Mouse (Mus musculus) hindbrain, embryonic 11.5 days (tissue): Measurements from ENCODE around the gene Golga2. TPM values are rescaled to one million over a fixed set of nuclear protein-coding genes. Genes with fewer than 3 reads are reported as not detected.
"Not testable (repeated sequence)": the region's sequence is repeated elsewhere in the genome, so short reads cannot be mapped to it uniquely, and the experiment has no call there.

Experiments used
- ATAC-seq: fragments of 200-750 bp; cut with Nextera tagmentation; 2 replicates; pipeline ENCODE4 v1.8.0; 2017; ENCODE audit warnings: mild to moderate bottlenecking, moderate TSS enrichment, moderate library complexity; ENCODE audit not compliant: low FRiP score
- DNase-seq: peaks from one replicate; pipeline ENCODE4 v3.0.0-alpha.2; 2015; ENCODE audit warnings: low spot score
- H3K27ac ChIP-seq: fragments of 300-500 bp; sonication (generic); 2 replicates; pipeline ENCODE4 v1.5.1; 2014; ENCODE audit warnings: mild to moderate bottlenecking, low read depth, low read length
- H3K27me3 ChIP-seq: fragments of 300-500 bp; sonication (generic); 2 replicates; pipeline ENCODE4 v1.6.1; 2014; ENCODE audit warnings: mild to moderate bottlenecking, low read length, moderate library complexity, mixed read lengths; ENCODE audit not compliant: control insufficient read depth, insufficient read depth
- H3K36me3 ChIP-seq: fragments of 300-500 bp; sonication (generic); 2 replicates; pipeline ENCODE4 v1.6.1; 2014; ENCODE audit warnings: mild to moderate bottlenecking, low read length, moderate library complexity, mixed read lengths; ENCODE audit not compliant: control insufficient read depth, insufficient read depth
- H3K4me1 ChIP-seq: fragments of 300-500 bp; sonication (generic); replicated peaks from 2 replicates; pipeline ENCODE4 v1.6.1; 2014; ENCODE audit warnings: low read length, mixed read lengths; ENCODE audit not compliant: control insufficient read depth, insufficient read depth
- H3K4me2 ChIP-seq: fragments of 300-500 bp; sonication (generic); replicated peaks from 2 replicates; pipeline ENCODE4 v1.6.1; 2014; ENCODE audit warnings: mild to moderate bottlenecking, low read depth, low read length
- H3K4me3 ChIP-seq: fragments of 300-500 bp; sonication (generic); 2 replicates; pipeline ENCODE4 v1.5.1; 2014; ENCODE audit warnings: low read depth, low read length
- H3K9ac ChIP-seq: fragments of 300-500 bp; sonication (generic); 2 replicates; pipeline ENCODE4 v1.6.1; 2014; ENCODE audit warnings: low read depth, low read length
- H3K9me3 ChIP-seq: fragments of 300-500 bp; sonication (generic); 2 replicates; pipeline ENCODE4 v1.6.1; 2016; ENCODE audit warnings: low read length; ENCODE audit not compliant: control insufficient read depth
- WGBS: fragments of 180-500 bp; shearing (Covaris S2); extraction: QIAGEN DNeasy Blood & Tissue Kit; methylation state at CpG from one replicate; pipeline ENCODE4 v1.1.7; 2014; 5-methylcytosine and 5-hydroxymethylcytosine counted together
- polyA plus RNA-seq: library from polyadenylated mRNA; unstranded; fragments of >200 nt; fragmentation: Nextera tagmentation; extraction: Ambion mirVana; gene quantifications from 2 replicates; pipeline ENCODE4 v1.2.1, GENCODE M21; 2014

The Golga2 gene
- polyA plus RNA-seq, 1 experiment from 2014 or later = 17.7 TPM

DNA sequence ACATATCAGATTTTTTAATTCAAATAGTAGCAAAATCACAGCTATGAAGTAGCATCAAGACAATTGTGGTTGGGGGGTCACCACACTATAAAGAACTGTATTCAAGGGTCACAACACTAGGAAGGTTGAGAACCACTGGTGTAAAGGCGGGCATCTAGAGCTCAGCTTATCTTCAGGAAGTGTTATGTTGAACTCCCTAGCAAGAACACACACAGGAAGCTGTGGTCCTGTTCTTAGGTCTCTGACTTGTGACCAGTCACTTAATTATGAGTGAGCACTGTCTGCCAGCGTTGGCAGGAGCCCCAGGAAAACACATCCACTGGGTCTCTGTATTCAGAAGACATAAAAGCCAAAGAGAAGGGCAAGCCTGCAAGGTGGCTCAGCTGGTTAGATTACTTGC is 4.9 kb upstream of the Golga2 start:
- peaks cover 5% of the 10 kb centered on the region; the same call in 1 of the 2 replicates for H3K36me3 ChIP-seq
- H3K9ac ChIP-seq = no peak overlapping the region
- H3K27me3 ChIP-seq = no peaks in the 10 kb centered on the region
- H3K4me2 ChIP-seq = no peak overlapping the region
- H3K4me1 ChIP-seq = no peaks in the 10 kb centered on the region
- H3K27ac ChIP-seq = no peak overlapping the region
- H3K4me3 ChIP-seq = no peak overlapping the region
- no peaks in the 10 kb centered on the region for H3K9me3 ChIP-seq
- DNase-seq = no peak
- 95% methylated on average over 2 of the region's 2 CpGs for WGBS
- no peak for ATAC-seq

DNA sequence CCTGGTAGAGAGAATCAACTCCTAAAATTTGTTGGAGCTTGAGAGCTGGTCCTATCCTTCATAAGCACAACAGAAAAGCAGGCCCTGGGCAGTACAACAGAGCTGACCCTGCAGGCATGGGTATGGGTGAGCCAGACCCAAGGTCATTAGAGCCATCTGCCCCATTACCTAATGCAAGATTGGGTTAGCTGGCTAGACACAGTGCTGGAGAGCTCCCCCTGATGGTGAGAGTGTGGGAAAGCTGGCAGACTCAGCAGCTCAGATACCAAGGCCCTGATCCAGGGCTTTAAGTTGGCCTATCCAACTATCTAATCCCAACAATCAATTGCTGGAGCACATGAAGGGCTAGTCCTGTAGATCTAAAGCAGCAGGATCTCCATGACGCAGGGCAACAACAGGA is 4.5 kb upstream of the Golga2 start:
- no peak overlapping the region for H3K4me2 ChIP-seq
- no peak overlapping the region for H3K9ac ChIP-seq
- ATAC-seq (no peak), DNase-seq (peak; percentile 76)
- H3K4me1 ChIP-seq = no peaks in the 10 kb centered on the region
- H3K36me3 ChIP-seq = peaks cover 5% of the 10 kb centered on the region; the same call in 1 of the 2 replicates
- no peak overlapping the region for H3K4me3 ChIP-seq
- no peaks in the 10 kb centered on the region for H3K9me3 ChIP-seq
- no peaks in the 10 kb centered on the region for H3K27me3 ChIP-seq
- 90% methylated on average over 1 of the region's 1 CpGs for WGBS
- no peak overlapping the region for H3K27ac ChIP-seq

DNA sequence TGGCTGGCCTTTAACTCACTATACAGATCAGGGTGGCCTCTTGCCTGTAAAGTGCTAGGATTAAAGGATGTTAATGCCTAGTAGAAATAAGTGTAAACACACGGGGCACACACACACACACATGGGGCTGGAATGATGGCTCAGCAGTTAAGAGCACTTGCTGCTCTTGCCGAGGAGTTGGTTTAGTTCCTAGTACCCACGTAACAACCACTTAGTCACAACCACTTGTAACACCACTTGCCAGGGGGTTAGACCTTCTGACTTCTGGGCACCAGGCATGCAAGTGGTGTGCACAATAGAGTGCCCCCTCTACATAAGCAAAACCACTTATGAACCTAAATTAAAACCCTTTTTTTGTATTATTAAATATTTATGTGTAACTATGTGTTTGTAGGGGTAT is 3.2 kb upstream of the Golga2 start:
- DNase-seq (no peak), ATAC-seq (no peak)
- no peaks in the 10 kb centered on the region for H3K27me3 ChIP-seq
- 91% methylated on average over 3 of the region's 3 CpGs for WGBS
- H3K4me1 ChIP-seq = no peaks in the 10 kb centered on the region
- H3K9me3 ChIP-seq = no peaks in the 10 kb centered on the region
- no peak overlapping the region for H3K9ac ChIP-seq
- H3K36me3 ChIP-seq = peaks cover 5% of the 10 kb centered on the region; the same call in 1 of the 2 replicates
- no peak overlapping the region for H3K27ac ChIP-seq
- H3K4me3 ChIP-seq = no peak overlapping the region
- H3K4me2 ChIP-seq = no peak overlapping the region

DNA sequence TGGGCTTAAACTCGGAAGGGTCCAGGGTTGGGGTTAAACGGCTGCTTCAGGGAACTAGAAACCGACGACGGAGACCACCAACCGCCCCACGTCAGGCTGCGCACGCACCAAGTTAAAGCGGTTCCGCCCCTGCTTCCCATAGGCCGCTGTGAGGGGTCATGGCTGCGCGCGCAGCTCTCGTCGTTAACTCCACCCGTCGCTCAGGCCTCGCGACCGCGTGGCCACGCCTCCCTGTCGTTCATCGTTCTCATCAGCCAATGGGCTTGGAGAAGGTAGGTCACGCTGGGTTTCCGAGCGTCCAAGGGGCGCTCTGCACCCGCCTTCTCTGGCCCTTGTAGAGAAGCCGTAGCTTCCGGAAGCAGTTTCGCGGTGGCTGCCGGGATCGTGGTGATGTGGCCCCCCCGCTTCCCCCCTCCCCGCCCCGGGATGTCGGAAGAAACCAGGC is 761 bp downstream of the Golga2 start, which contains the start of gene Swi5:
TSS of gene Swi5 (minus strand) at position 153 of the 445 bp plus-strand sequence.
- H3K9ac ChIP-seq = peak within 1 kb of the TSS; percentile 90
- ATAC-seq (peak; percentile 99), DNase-seq (peak; percentile 100)
- H3K36me3 ChIP-seq = no peaks in the 10 kb centered on the region
- no peaks in the 10 kb centered on the region for H3K9me3 ChIP-seq
- H3K4me1 ChIP-seq = no peaks in the 10 kb centered on the region
- peak within 1 kb of the TSS; percentile 67 for H3K27ac ChIP-seq
- H3K4me2 ChIP-seq = peak within 1 kb of the TSS; percentile 82
- no peaks in the 10 kb centered on the region for H3K27me3 ChIP-seq
- under 1% methylated on average over 41 of the region's 41 CpGs for WGBS
- H3K4me3 ChIP-seq = peak within 1 kb of the TSS; percentile 98

DNA sequence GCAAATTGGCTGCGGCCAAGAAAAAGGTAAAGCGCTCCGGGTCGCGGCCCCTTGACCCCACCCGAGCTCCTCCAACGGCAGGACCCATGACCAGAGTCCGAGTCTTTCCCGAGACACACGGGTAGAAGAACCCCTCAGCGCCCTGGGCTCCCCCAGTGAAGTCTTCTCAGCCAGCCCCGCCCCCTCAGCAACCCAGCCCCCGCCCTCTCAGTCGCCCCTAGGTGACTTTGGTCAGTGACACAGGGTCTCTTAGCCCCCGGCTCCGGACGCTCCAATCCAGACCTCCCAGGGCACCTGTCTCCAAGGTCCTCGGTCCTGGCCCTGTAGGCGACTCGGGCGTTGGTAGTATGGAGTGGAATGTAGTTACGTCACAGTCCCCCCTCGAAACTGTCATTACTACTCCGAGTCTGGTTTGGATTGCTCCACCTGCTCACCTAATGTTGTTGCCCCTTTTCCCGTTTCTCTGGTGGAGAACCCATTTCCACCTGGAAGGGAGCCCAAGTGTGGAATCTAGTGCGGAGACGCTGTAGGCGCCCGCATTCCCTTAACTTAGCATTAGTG is 1.3 kb downstream of the Golga2 start:
- ATAC-seq = peak; percentile 81
- Histone ChIP-seq H3K4me1 (no peaks in the 10 kb centered on the region), H3K4me2 (peak overlapping the region; percentile 48), H3K27me3 (no peaks in the 10 kb centered on the region), H3K9me3 (no peaks in the 10 kb centered on the region), H3K27ac (no peak overlapping the region), H3K36me3 (no peaks in the 10 kb centered on the region), H3K9ac (peak overlapping the region; percentile 64), H3K4me3 (peak overlapping the region; percentile 98)
- peak; percentile 48 for DNase-seq
- WGBS = 3% methylated on average over 29 of the region's 29 CpGs

GRCm38 (mm10) chr2:32289578-32289977 is 2.4 kb downstream of the Golga2 start:
- Histone ChIP-seq H3K4me3 (no peak overlapping the region), H3K27ac (no peak overlapping the region), H3K9me3 (no peaks in the 10 kb centered on the region), H3K4me1 (no peaks in the 10 kb centered on the region), H3K9ac (no peak overlapping the region), H3K27me3 (no peaks in the 10 kb centered on the region), H3K36me3 (no peaks in the 10 kb centered on the region), H3K4me2 (no peak overlapping the region)
- no peak for ATAC-seq
- peak; percentile 52 for DNase-seq

- Histone ChIP-seq H3K4me2 (no peak overlapping the region), H3K36me3 (0 out of 2 replicates have a peak, but pooled peaks cover 3% of the 10 kb centered on the region), H3K4me1 (no peaks in the 10 kb centered on the region), H3K27me3 (no peaks in the 10 kb centered on the region), H3K9me3 (no peaks in the 10 kb centered on the region), H3K9ac (no peak overlapping the region), H3K27ac (no peak overlapping the region), H3K4me3 (no peak overlapping the region)
- DNase-seq = no peak
- no peak for ATAC-seq
- 84% methylated on average over 8 of the region's 8 CpGs for WGBS
These were observed 7.2 kb downstream of the Golga2 start for GRCm38 (mm10) chr2:32294348-32294747.

DNA sequence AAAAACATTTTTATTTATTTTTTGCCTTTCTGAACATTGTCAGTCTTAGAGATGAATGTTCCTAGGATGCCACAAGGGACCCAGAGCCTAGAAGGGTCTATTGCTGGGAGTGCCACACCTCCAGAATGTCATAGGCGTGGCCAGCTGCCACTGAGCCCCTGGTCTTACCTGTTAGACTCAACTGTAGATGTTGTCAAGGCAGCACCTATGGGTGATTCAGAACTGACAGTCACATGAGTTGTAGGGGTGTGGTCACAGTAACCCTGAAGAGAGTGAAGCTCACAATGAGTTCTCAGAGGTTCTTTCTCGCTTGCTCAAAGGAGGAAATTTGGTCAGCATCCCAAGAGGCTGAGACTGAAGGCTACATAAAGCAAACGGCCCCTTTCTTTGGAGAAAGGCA is 8.1 kb downstream of the Golga2 start:
- no peak overlapping the region for H3K4me3 ChIP-seq
- H3K4me1 ChIP-seq = no peaks in the 10 kb centered on the region
- H3K4me2 ChIP-seq = no peak overlapping the region
- no peaks in the 10 kb centered on the region for H3K27me3 ChIP-seq
- H3K27ac ChIP-seq = no peak overlapping the region
- H3K9ac ChIP-seq = no peak overlapping the region
- ATAC-seq (no peak), DNase-seq (no peak)
- no peaks in the 10 kb centered on the region for H3K9me3 ChIP-seq
- WGBS = 93% methylated on average over 3 of the region's 3 CpGs
- H3K36me3 ChIP-seq = 0 out of 2 replicates have a peak, but pooled peaks cover 3% of the 10 kb centered on the region

DNA sequence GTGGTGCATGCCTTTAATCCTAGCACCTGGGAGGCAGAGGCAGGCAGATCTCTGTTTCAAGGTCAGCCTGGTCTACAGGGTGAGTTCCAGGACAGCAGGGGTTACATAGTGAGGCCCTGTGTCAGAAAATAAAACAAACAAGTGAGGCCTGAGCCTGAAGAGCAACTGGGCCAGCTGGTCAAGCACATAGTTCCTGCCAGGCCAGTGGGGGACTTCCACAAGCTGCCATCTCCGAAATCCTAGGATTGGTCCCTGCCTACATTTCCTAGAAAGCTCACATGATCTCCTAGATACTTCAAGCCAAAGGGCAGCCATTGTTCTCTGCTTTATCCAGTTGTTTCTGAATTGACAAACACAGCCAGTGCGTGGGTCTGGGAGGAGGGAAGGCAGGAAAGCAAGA is 8.7 kb downstream of the Golga2 start:
- not testable (repeated sequence) for H3K27me3 ChIP-seq, H3K4me2 ChIP-seq, DNase-seq, H3K9me3 ChIP-seq, ATAC-seq, H3K4me3 ChIP-seq, H3K4me1 ChIP-seq, H3K9ac ChIP-seq, H3K36me3 ChIP-seq, H3K27ac ChIP-seq
- WGBS = 87% methylated on average over 2 of the region's 2 CpGs
